Mouse (Mus musculus) gastrocnemius, postnatal 25 days (tissue): ENCODE data around the gene Fgfr2. TPM values are rescaled to one million over a fixed set of nuclear protein-coding genes. Genes with fewer than 3 reads are reported as not detected.

Experiments
- DNase-seq: peaks from one replicate; pipeline ENCODE4 v3.0.0; 2022
- total RNA-seq, 2 experiments: library from RNA; stranded (reverse); gene quantifications; 1 replicate in 1 of 2; 2 replicates in 1 of 2; pipeline ENCODE4 v1.2.3; 2021

Gene Fgfr2
- total RNA-seq, 2 experiments from 2014 or later, result 0.33 to 0.96 TPM

DNA sequence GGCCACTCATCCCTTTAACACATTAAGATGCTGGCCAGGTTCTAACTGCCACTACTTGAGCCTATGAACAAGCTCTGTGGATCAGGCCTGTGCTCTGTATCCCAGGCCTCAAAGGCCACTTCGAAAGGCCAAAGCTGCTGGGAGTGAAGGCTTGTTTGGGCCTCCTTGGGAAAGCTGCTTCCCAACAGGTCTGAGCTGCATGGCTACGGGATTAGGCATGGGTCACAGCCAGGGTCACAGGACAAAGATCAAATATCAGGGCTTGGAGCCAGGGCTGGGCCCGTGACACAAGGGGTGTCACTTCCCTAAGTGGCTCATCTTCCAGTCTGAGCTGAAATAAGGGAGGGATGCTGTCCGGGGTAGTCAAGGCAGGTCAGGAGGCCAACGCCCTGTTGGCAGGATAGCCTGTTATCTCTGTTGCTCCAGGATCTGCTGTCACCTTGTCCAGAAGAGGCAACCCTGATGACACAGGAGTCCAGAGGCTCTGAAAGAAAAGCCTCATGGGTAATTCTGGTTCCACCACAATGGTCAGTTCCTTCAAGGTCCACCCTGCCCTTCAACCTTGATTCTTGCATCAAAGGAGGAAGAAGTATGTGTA lies 1313.5 kb downstream of the Fgfr2 start:
- no peak for DNase-seq

- DNase-seq, result no peak
Measured at GRCm38 (mm10) chr7:131807257-131807656, 1315.9 kb downstream of the Fgfr2 start.

GRCm38 (mm10) chr7:131805525-131806202 lies 1317.5 kb downstream of the Fgfr2 start:
- DNase-seq, result no peak

DNA sequence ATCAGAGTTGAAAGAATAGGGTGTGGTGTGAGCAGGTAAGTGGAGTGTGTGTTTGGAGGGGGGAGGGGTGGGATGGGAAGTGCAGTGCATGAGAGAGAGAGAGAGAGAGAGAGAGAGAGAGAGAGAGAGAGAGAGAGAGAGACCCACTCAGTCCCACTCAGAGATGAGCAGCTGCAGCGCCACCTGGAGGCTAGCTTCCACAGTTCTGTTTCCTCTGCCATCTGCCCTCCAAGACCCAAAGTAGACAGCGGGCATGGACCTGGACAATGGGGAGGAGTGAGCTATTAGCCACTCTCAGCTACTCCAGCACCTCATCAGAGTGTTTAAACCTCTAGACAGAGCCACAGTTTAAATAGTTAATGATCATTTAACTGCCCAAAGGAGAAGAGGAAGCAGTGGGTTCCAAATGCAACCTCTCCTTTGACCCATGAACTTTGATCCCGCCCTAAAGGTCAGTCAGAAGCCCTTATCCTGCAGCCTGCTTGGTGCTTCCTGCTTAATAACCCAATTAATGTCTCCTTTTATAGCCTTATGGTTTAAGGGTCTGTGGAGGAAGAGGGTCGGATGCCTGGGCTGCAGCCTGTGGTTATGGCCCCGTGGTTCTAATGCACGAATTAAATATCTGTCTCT lies 1322.6 kb downstream of the Fgfr2 start:
- DNase-seq, result no peak

- DNase-seq, result no peak
Measured at GRCm38 (mm10) chr7:131797161-131797560, 1326.0 kb downstream of the Fgfr2 start.

- DNase-seq, result no peak
Measured at GRCm38 (mm10) chr7:131788595-131789206, 1334.4 kb downstream of the Fgfr2 start.

- no peak for DNase-seq
Measured at GRCm38 (mm10) chr7:131785721-131786120, 1337.4 kb downstream of the Fgfr2 start.

DNA sequence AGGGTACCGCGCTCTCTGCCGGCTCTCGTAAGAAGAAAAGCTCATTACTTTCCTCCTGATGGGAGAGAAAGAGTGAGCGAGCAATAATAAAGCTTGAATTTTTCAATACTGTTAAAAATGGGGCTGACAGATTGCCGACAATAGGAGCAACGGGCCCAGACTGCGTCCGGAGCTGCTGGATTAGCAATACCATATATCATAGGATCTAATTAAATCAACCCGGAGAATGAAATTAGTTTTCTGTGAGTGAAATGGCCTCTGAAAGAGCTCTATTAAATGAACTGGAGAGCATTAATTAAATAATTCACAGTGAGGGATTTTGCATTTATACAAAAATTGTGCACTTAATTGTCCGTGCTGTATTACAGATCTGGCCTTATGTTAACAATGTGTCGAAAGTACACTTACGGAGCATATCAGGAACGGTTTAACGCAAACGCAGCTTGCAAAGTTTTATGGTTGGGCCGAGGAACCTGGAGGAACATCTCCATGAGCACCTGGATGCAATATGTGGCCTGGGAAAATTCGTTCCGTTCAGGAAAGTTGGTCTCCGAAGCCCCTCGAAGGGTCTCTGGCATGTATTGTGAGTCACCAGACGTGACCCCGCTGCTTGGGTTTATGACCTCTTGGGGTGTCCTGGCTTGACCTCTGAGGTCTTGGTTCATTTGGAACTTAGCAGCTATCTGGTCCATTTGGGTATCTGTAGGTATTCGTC lies 1344.7 kb downstream of the Fgfr2 start:
- no peak for DNase-seq

- no peak for DNase-seq
Measured at GRCm38 (mm10) chr7:131777461-131778270, 1345.5 kb downstream of the Fgfr2 start.

DNA sequence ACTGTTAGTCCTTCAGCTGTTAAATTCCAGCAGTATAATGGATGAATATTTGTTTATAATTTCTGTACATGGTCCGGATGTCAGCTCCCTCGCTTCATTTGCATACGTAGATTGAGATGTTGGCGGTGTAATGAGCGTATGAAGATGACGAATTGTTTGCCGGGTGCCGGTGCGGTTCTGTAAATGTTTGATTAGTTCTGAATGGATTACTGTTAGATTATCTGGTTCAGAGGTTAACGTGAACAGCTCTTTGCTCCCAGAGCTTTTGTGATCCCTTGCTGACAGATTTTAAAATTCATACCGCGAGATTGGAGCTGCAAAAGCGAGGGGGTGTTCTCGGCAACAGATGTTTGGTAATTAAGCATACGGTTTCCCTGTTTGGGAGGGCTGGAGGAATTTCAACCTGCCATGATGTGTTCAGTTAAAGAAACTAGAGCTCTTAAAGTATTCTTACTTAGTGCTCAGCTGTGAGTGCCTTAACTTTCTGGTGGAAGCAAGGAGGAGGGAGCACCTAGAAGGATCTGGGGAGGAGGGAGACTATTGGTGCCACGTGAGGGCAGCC lies 1346.9 kb downstream of the Fgfr2 start:
- DNase-seq, result no peak

DNA sequence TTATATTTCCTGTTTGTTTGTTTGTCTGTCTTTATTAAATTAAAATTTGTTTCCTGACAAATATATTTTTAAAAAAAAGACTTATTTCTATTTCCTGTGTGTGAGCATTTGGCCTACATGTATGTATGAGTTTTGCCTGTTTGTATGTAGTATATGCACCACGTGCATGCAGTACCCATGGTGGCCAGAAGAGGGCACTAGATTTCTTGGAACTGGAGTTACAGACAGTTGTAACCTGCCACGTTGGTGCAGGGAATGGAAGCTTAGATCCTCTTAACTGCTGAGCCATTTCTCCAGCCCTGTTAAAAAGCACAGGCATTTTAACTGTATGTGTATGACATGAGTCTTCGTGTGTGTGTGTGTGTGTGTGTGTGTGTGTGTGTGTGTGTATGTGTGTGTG lies 1365.2 kb downstream of the Fgfr2 start:
- no peak for DNase-seq

GRCm38 (mm10) chr7:131747152-131748010 lies 1375.8 kb downstream of the Fgfr2 start:
- no peak for DNase-seq

DNA sequence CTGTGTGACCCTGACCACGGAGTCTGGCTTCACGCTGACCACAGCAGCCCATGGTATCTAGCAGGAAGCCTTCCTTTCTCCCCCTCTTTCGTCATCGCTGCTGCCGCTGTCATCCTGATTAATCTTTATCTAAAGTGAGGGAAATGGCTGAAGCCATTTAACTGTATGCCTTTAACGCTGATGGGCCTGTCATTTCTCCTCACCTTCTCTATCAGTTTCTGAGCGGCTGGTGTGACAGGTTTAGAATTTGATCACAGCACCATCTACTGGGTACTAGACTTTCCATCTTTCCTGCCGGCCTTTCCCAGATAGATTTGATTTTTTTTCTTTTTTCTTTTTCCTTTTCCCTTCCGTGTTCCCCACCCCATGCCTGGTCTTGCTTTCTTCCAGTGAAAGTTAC lies 1376.4 kb downstream of the Fgfr2 start:
- DNase-seq, result no peak

GRCm38 (mm10) chr7:131743193-131743592 lies 1380.0 kb downstream of the Fgfr2 start:
- no peak for DNase-seq

GRCm38 (mm10) chr7:131722783-131723575 lies 1400.2 kb downstream of the Fgfr2 start:
- no peak for DNase-seq

- no peak for DNase-seq
Measured at GRCm38 (mm10) chr7:131722316-131722715, 1400.8 kb downstream of the Fgfr2 start.

- DNase-seq, result no peak
Measured at GRCm38 (mm10) chr7:131718280-131718679, 1404.9 kb downstream of the Fgfr2 start.

GRCm38 (mm10) chr7:131713076-131713475 lies 1410.1 kb downstream of the Fgfr2 start:
- DNase-seq, result no peak

- no peak for DNase-seq
Measured at GRCm38 (mm10) chr7:131696889-131697288, 1426.3 kb downstream of the Fgfr2 start.
